Mouse (Mus musculus): ENCODE results near the gene Tex45. TPM values are rescaled to one million over a fixed set of nuclear protein-coding genes. Genes with fewer than 3 reads are reported as not detected.
A peak's percentile ranks its signal among the peaks of the same experiment; 100 is the strongest.

The Tex45 gene
- polyA plus RNA-seq, 1 experiment from 2014 or later = not detected

GRCm38 (mm10) chr8:3493845-3494208 is 23.2 kb downstream of the Tex45 start:
- WGBS (ENCODE audit: insufficient replicate concordance) = 30% methylated on average over 6 of the region's 6 CpGs
- Histone ChIP-seq H3K4me3 (ENCODE audit: low read depth, low read length) (peak overlapping the region; percentile 78), H3K9ac (replicated peaks) (peak overlapping the region; percentile 91), H3K4me1 (ENCODE audit: insufficient read depth) (peaks cover 10% of the 10 kb centered on the region; the same call in 1 of the 2 replicates), H3K27ac (ENCODE audit: low read depth) (0 out of 2 replicates have a peak overlapping the region, but pooled peaks have one; percentile 2), H3K36me3 (replicated peaks; ENCODE audit: insufficient read depth, low read length) (peaks cover 11% of the 10 kb centered on the region), H3K9me3 (ENCODE audit: low read length) (no peaks in the 10 kb centered on the region), H3K27me3 (ENCODE audit: insufficient read depth, low read length) (no peaks in the 10 kb centered on the region), H3K4me2 (ENCODE audit: low read depth, low read length) (peak overlapping the region; percentile 79)
- ATAC-seq (no peak), DNase-seq (no peak)
- TF ChIP-seq CTCF (IDR thresholded peaks at IDR 0.05; ENCODE audit: low read depth) (no peak), EP300 (IDR thresholded peaks at IDR 0.05; ENCODE audit: low read depth) (no peak)

DNA sequence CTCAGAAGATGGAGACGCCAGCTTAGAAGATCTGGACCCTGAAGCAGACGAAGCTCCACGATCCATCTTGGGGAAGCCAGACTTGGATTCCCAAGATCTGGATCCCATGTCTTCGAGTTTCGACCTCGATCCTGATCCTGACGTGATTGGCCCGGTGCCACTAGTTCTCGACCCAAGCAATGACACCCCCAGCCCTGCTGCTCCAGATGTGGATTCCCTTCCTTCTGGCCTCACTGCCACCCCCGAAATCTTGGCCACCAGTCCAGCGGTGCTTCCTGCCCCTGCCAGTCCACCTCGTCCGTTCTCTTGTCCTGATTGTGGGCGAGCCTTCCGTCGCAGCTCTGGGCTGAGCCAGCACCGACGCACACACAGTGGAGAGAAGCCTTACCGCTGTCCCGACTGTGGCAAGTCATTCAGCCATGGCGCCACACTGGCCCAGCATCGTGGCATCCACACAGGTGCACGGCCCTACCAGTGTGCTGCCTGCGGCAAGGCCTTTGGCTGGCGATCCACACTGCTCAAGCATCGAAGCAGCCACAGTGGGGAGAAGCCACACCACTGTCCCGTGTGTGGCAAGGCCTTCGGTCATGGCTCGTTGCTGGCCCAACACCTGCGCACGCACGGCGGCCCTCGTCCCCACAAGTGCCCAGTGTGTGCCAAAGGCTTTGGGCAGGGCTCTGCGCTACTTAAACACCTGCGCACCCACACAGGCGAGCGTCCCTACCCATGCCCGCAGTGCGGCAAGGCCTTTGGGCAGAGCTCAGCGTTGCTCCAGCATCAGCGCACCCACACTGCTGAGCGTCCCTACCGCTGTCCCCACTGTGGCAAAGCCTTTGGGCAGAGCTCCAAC is 25.1 kb downstream of the Tex45 start:
- DNase-seq (no peak), ATAC-seq (no peak)
- WGBS (ENCODE audit: insufficient replicate concordance) = 91% methylated on average over 44 of the region's 44 CpGs
- Histone ChIP-seq H3K9me3 (ENCODE audit: low read length) (no peaks in the 10 kb centered on the region), H3K4me1 (ENCODE audit: insufficient read depth) (peaks cover 16% of the 10 kb centered on the region), H3K27me3 (ENCODE audit: insufficient read depth, low read length) (no peaks in the 10 kb centered on the region), H3K9ac (replicated peaks) (no peak overlapping the region), H3K27ac (ENCODE audit: low read depth) (no peak overlapping the region), H3K36me3 (replicated peaks; ENCODE audit: insufficient read depth, low read length) (peaks cover 11% of the 10 kb centered on the region), H3K4me3 (ENCODE audit: low read depth, low read length) (no peak overlapping the region), H3K4me2 (ENCODE audit: low read depth, low read length) (no peak overlapping the region)
- TF ChIP-seq CTCF (IDR thresholded peaks at IDR 0.05; ENCODE audit: low read depth) (no peak), EP300 (IDR thresholded peaks at IDR 0.05; ENCODE audit: low read depth) (no peak)

DNA sequence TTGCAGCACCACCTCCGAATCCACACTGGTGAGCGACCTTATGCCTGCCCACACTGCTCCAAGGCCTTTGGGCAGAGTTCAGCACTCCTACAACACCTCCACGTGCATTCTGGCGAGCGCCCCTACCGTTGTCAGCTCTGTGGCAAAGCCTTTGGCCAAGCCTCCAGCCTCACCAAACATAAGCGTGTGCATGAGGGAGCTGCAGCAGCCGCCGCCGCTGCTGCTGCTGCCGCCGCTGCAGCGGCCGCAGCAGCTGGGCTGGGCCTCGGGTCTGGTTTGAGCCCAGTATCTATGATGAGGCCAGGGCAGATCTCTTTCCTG is 25.7 kb downstream of the Tex45 start:
- no peak overlapping the region for H3K27ac ChIP-seq (ENCODE audit: low read depth)
- peaks cover 11% of the 10 kb centered on the region for H3K36me3 ChIP-seq (replicated peaks; ENCODE audit: insufficient read depth, low read length)
- ATAC-seq (no peak), DNase-seq (no peak)
- no peak overlapping the region for H3K9ac ChIP-seq (replicated peaks)
- H3K4me1 ChIP-seq (ENCODE audit: insufficient read depth) = peaks cover 22% of the 10 kb centered on the region
- H3K9me3 ChIP-seq (ENCODE audit: low read length) = no peaks in the 10 kb centered on the region
- TF ChIP-seq CTCF (IDR thresholded peaks at IDR 0.05; ENCODE audit: low read depth) (no peak), EP300 (IDR thresholded peaks at IDR 0.05; ENCODE audit: low read depth) (no peak)
- no peak overlapping the region for H3K4me2 ChIP-seq (ENCODE audit: low read depth, low read length)
- H3K27me3 ChIP-seq (ENCODE audit: insufficient read depth, low read length) = no peaks in the 10 kb centered on the region
- H3K4me3 ChIP-seq (ENCODE audit: low read depth, low read length) = no peak overlapping the region
- 88% methylated on average over 15 of the region's 15 CpGs for WGBS (ENCODE audit: insufficient replicate concordance)

GRCm38 (mm10) chr8:3498583-3498982 is 27.9 kb downstream of the Tex45 start:
- no peak for DNase-seq
- 77% methylated on average over 3 of the region's 3 CpGs for WGBS (ENCODE audit: insufficient replicate concordance)
- H3K4me3 ChIP-seq (ENCODE audit: low read depth, low read length) = no peak overlapping the region
- H3K4me2 ChIP-seq (ENCODE audit: low read depth, low read length) = no peak overlapping the region
- ATAC-seq = no peak
- TF ChIP-seq EP300 (IDR thresholded peaks at IDR 0.05; ENCODE audit: low read depth) (no peak), CTCF (IDR thresholded peaks at IDR 0.05; ENCODE audit: low read depth) (no peak)
- H3K36me3 ChIP-seq (replicated peaks; ENCODE audit: insufficient read depth, low read length) = peaks cover 11% of the 10 kb centered on the region
- peaks cover 30% of the 10 kb centered on the region for H3K4me1 ChIP-seq (ENCODE audit: insufficient read depth)
- no peaks in the 10 kb centered on the region for H3K27me3 ChIP-seq (ENCODE audit: insufficient read depth, low read length)
- no peak overlapping the region for H3K27ac ChIP-seq (ENCODE audit: low read depth)
- no peak overlapping the region for H3K9ac ChIP-seq (replicated peaks)
- H3K9me3 ChIP-seq (ENCODE audit: low read length) = no peaks in the 10 kb centered on the region

GRCm38 (mm10) chr8:3499751-3500150 is 29.1 kb downstream of the Tex45 start:
- H3K4me3 ChIP-seq (ENCODE audit: low read depth, low read length) = peak overlapping the region; percentile 84
- no peaks in the 10 kb centered on the region for H3K9me3 ChIP-seq (ENCODE audit: low read length)
- WGBS (ENCODE audit: insufficient replicate concordance) = 5% methylated on average over 8 of the region's 8 CpGs
- no peaks in the 10 kb centered on the region for H3K27me3 ChIP-seq (ENCODE audit: insufficient read depth, low read length)
- H3K4me1 ChIP-seq (ENCODE audit: insufficient read depth) = peaks cover 22% of the 10 kb centered on the region
- H3K36me3 ChIP-seq (replicated peaks; ENCODE audit: insufficient read depth, low read length) = peaks cover 11% of the 10 kb centered on the region
- ATAC-seq = peak; percentile 31
- H3K9ac ChIP-seq (replicated peaks) = peak overlapping the region; percentile 77
- peak overlapping the region; percentile 89 for H3K4me2 ChIP-seq (ENCODE audit: low read depth, low read length)
- no peak for TF ChIP-seq EP300 (IDR thresholded peaks at IDR 0.05; ENCODE audit: low read depth)
- no peak for TF ChIP-seq CTCF (IDR thresholded peaks at IDR 0.05; ENCODE audit: low read depth)
- no peak for DNase-seq
- peak overlapping the region; percentile 83 for H3K27ac ChIP-seq (ENCODE audit: low read depth)

DNA sequence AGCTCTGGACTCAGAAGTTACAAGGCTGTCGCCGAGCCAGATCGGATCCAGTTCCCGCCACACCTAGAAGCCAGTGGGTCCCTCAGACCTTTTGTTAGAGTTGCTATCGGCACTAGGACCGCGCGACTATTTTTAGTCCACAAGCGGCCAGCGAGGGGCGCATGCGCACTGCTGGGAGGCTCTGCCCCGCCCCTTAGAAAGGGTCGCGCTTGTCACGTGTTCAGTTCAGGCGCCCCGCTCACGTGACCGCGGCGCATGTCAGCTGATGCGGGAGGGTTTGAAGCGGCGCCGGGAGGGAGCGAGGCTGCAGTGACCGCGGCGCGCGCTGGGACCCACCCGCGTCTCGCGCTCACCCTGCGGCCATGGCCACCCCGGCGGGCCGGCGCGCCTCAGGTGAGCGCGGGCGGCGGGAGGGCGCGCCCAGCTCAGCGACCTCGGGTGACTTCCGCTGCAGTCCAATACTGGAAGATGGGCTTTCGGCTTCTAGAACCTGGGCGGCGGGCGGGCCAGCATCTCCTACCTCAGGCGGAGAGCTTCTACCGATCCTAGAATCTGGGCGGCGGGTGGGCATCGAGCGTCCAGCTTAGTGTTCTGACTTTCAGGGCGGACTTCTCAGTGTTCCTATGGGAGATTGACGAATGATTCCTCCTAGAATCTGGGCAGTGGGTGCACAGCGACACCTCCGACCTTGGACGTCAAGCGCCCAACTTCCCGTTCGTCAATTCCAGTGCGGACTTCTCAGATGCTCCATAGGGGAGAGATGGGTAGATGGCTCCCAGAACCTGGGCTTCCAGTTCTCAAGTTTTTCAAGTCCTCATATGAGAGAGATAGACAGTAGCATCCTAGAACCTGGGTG is 29.8 kb downstream of the Tex45 start, which contains the start of gene Mcoln1:
Gene Mcoln1, plus strand, starts transcription at position 223 of the 856 bp plus-strand sequence.
- WGBS (ENCODE audit: insufficient replicate concordance) = under 1% methylated on average over 68 of the region's 70 CpGs
- peak; percentile 35 for TF ChIP-seq CTCF (IDR thresholded peaks at IDR 0.05; ENCODE audit: low read depth)
- no peak; the same call in 1 of the 2 replicates for TF ChIP-seq EP300 (IDR thresholded peaks at IDR 0.05; ENCODE audit: low read depth)
- no peaks in the 10 kb centered on the region for H3K27me3 ChIP-seq (ENCODE audit: insufficient read depth, low read length)
- H3K9ac ChIP-seq (replicated peaks) = peak within 1 kb of the TSS; percentile 77
- peaks cover 22% of the 10 kb centered on the region for H3K4me1 ChIP-seq (ENCODE audit: insufficient read depth)
- H3K9me3 ChIP-seq (ENCODE audit: low read length) = no peaks in the 10 kb centered on the region
- peak within 1 kb of the TSS; percentile 83 for H3K27ac ChIP-seq (ENCODE audit: low read depth)
- ATAC-seq (peak; percentile 91), DNase-seq (peak; percentile 98)
- peaks cover 10% of the 10 kb centered on the region for H3K36me3 ChIP-seq (replicated peaks; ENCODE audit: insufficient read depth, low read length)
- H3K4me2 ChIP-seq (ENCODE audit: low read depth, low read length) = peak within 1 kb of the TSS; percentile 89
- peak within 1 kb of the TSS; percentile 84 for H3K4me3 ChIP-seq (ENCODE audit: low read depth, low read length)

Measured in liver, postnatal 0 days (tissue).